Mouse (Mus musculus): Measurements from ENCODE around the gene Gtf3a.

GRCm38 (mm10) chr5:146916806-146917205 lies 31.7 kb upstream of the Gtf3a start:
- TF ChIP-seq POLR2A (IDR thresholded peaks at IDR 0.05; ENCODE audit: borderline replicate concordance, extremely low read depth, low read depth, low read length): no peak
- TF ChIP-seq CTCF (IDR thresholded peaks at IDR 0.05; ENCODE audit: insufficient read depth, low read length): no peak
